Mouse (Mus musculus): ENCODE data around the gene Nup98. TPM values are rescaled to one million over a fixed set of nuclear protein-coding genes. Genes with fewer than 3 reads are reported as not detected.

The Nup98 gene
- total and polyA plus RNA-seq, 3 experiments, result 25.9 to 195 (median 45.2) TPM

DNA sequence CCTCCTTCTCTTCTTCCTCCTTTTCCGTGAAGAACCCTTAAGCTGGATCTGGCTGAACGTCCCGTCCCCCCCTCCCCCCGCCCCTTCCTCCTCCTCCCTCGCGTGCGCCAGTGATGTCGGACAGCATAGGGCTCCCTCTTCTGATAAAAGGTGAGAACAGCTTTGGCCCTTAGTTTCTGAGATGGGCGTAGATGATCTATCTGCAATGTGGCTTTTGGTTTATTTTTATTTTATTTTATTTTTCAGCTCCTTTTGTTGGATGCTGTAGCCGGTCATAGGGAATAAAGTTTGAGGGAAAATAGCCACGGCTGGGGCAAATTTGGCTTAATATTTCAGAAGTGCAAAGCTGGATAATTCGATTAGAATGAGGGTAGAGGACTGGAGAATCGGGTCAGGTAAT, 12.4 kb upstream of the Nup98 start:
- Histone ChIP-seq H3K9me3 (replicated peaks; ENCODE audit: insufficient read depth, low read length) (no peaks in the 10 kb centered on the region), H3K27me3 (ENCODE audit: control insufficient read depth in 1 of 2, insufficient read depth in 2 of 2, low read length in 2 of 2) (no peaks in the 10 kb centered on the region), H3K9ac (ENCODE audit: control insufficient read depth, low read depth, low read length, poor library complexity, severe bottlenecking) (peak overlapping the region; percentile 76), H3K4me3 (ENCODE audit: control insufficient read depth in 1 of 2, insufficient read depth in 1 of 2, low read depth in 2 of 2, low read length in 2 of 2) (peak overlapping the region; percentile 87 to 90), H3K36me3 (ENCODE audit: control insufficient read depth in 1 of 2, insufficient read depth in 2 of 2, low read length in 2 of 2) (peaks cover 0 to 9% of the 10 kb centered on the region in 2 experiments; a peak in 2 of 4 replicates), H3K79me2 (ENCODE audit: control insufficient read depth, insufficient read depth, low read length, poor library complexity) (peaks cover 3% of the 10 kb centered on the region), H3K4me1 (ENCODE audit: control insufficient read depth in 1 of 2, insufficient read depth in 2 of 2, low read length in 2 of 2) (peaks cover 0 to 9% of the 10 kb centered on the region in 2 experiments; a peak in 2 of 4 replicates), H3K27ac (ENCODE audit: control insufficient read depth, low read depth, low read length) (peak overlapping the region; percentile 76)
- DNase-seq (ENCODE audit: low read depth, low spot score), result peak; percentile 83
- TF ChIP-seq POLR2A (IDR thresholded peaks at IDR 0.05; ENCODE audit: control insufficient read depth in 1 of 2, insufficient read depth in 1 of 2, low read depth in 1 of 2, low read length in 2 of 2, poor library complexity in 1 of 2) (no peak), ZC3H11A (IDR thresholded peaks at IDR 0.05; ENCODE audit: low read depth, low read length) (0 out of 2 replicates have a peak, but pooled peaks have one; percentile 11), TAL1 (IDR thresholded peaks at IDR 0.05; ENCODE audit: low read length) (no peak), USF2 (IDR thresholded peaks at IDR 0.05; ENCODE audit: borderline replicate concordance in 1 of 2, insufficient read depth in 1 of 2, low read depth in 1 of 2, low read length in 2 of 2) (no peak), MAFK (IDR thresholded peaks at IDR 0.05; ENCODE audit: borderline replicate concordance, low read depth, low read length) (no peak), NRF1 (IDR thresholded peaks at IDR 0.05; ENCODE audit: insufficient read depth, low read depth, low read length, poor library complexity, severe bottlenecking) (no peak), BHLHE40 (IDR thresholded peaks at IDR 0.05; ENCODE audit: borderline replicate concordance, low read depth, low read length) (no peak), MAZ (IDR thresholded peaks at IDR 0.05; ENCODE audit: low read depth, low read length) (no peak), ELF1 (IDR thresholded peaks at IDR 0.05; ENCODE audit: low read depth, low read length) (no peak), UBTF (IDR thresholded peaks at IDR 0.05; ENCODE audit: borderline replicate concordance, insufficient read depth, low read depth, low read length) (no peak), HCFC1 (IDR thresholded peaks at IDR 0.05; ENCODE audit: low read depth, low read length) (0 out of 2 replicates have a peak, but pooled peaks have one; percentile 24), MXI1 (IDR thresholded peaks at IDR 0.05; ENCODE audit: low read depth, low read length) (no peak), ZKSCAN1 (IDR thresholded peaks at IDR 0.05; ENCODE audit: low read depth, low read length) (0 out of 2 replicates have a peak, but pooled peaks have one; percentile 65), JUND (IDR thresholded peaks at IDR 0.05; ENCODE audit: low read depth, low read length) (no peak), SMC3 (IDR thresholded peaks at IDR 0.05; ENCODE audit: low read depth, low read length) (peak; percentile 38), TBP (IDR thresholded peaks at IDR 0.05; ENCODE audit: low read depth, low read length) (no peak), POLR2AphosphoS5 (IDR thresholded peaks at IDR 0.05; ENCODE audit: borderline replicate concordance, low read depth, low read length) (no peak), KAT2A (conservative IDR thresholded peaks at IDR 0.05; ENCODE audit: low read depth, low read length) (no peak), CHD2 (IDR thresholded peaks at IDR 0.05; ENCODE audit: low read length) (no peak), RAD21 (IDR thresholded peaks at IDR 0.05; ENCODE audit: low read depth, low read length) (peak; percentile 35), ZNF384 (IDR thresholded peaks at IDR 0.05; ENCODE audit: low read depth, low read length) (no peak), CHD1 (IDR thresholded peaks at IDR 0.05; ENCODE audit: low read depth, low read length) (0 out of 2 replicates have a peak, but pooled peaks have one; percentile 42), USF1 (IDR thresholded peaks at IDR 0.05; ENCODE audit: low read depth, low read length) (no peak), CTCF (IDR thresholded peaks at IDR 0.05 in 2 of 3, conservative IDR thresholded peaks at IDR 0.05 in 1 of 3; ENCODE audit: control insufficient read depth in 1 of 3, insufficient read depth in 1 of 3, low read depth in 2 of 3, low read length in 3 of 3, poor library complexity in 1 of 3, severe bottlenecking in 1 of 3) (peak in 2 of 3 experiments; percentile 54 to 63; a peak in 4 of 6 replicates), E2F4 (IDR thresholded peaks at IDR 0.05; ENCODE audit: borderline replicate concordance, low read depth, low read length) (no peak), ETS1 (IDR thresholded peaks at IDR 0.05; ENCODE audit: low read depth, low read length) (no peak), NELFE (IDR thresholded peaks at IDR 0.05; ENCODE audit: low read depth, low read length) (no peak), GATA1 (IDR thresholded peaks at IDR 0.05; ENCODE audit: low read depth, low read length) (no peak), GABPA (IDR thresholded peaks at IDR 0.05; ENCODE audit: low read depth, low read length) (no peak), MYC (IDR thresholded peaks at IDR 0.05; ENCODE audit: low read depth, low read length) (no peak), EP300 (IDR thresholded peaks at IDR 0.05; ENCODE audit: low read depth in 1 of 2, low read length in 2 of 2) (no peak), RCOR1 (IDR thresholded peaks at IDR 0.05; ENCODE audit: low read depth, low read length) (no peak), ZMIZ1 (IDR thresholded peaks at IDR 0.05; ENCODE audit: low read depth, low read length) (no peak), TCF12 (IDR thresholded peaks at IDR 0.05; ENCODE audit: low read depth, low read length) (no peak), MEF2A (IDR thresholded peaks at IDR 0.05; ENCODE audit: extremely low read depth, insufficient replicate concordance, low read depth, low read length, poor library complexity, severe bottlenecking) (no peak), MAX (IDR thresholded peaks at IDR 0.05; ENCODE audit: low read length) (no peak), MYB (IDR thresholded peaks at IDR 0.05; ENCODE audit: low read depth, low read length) (no peak), POLR2AphosphoS2 (IDR thresholded peaks at IDR 0.05; ENCODE audit: low read length) (no peak)

Measured in MEL (cell line).